Mouse (Mus musculus): ENCODE measurements around the gene Vat1. TPM values are rescaled to one million over a fixed set of nuclear protein-coding genes. Genes with fewer than 3 reads are reported as not detected.

Vat1 gene
- polyA plus RNA-seq, 1 experiment from 2014 or later, result 95.6 TPM

DNA sequence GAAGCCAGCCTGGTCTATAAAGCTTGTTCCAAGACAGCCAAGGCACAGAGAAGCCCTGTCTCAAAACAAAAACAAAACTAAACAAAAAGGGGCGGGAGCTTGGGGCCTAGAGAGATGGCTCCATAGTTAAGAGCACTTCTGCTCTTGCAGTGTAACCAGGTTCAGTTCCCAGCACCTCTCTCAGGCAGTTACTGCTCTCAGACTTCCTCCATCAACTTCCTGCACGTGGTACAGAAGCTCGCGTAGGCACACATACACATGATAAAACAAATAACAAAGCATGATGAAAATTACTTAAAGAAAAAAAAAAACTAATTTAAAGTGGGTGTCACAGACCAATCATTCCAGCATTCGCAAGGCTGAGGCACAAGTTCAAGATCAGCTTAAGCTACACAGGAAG lies 45.9 kb downstream of the Vat1 start:
- Histone ChIP-seq H3K9ac (ENCODE audit: low read depth, low read length) (no peak overlapping the region), H3K27me3 (replicated peaks; ENCODE audit: control insufficient read depth, insufficient read depth, low read length) (no peaks in the 10 kb centered on the region), H3K9me3 (ENCODE audit: control insufficient read depth) (no peaks in the 10 kb centered on the region), H3K4me2 (replicated peaks; ENCODE audit: low read depth) (no peak overlapping the region), H3K4me3 (ENCODE audit: low read depth, low read length) (no peak overlapping the region), H3K4me1 (replicated peaks; ENCODE audit: control insufficient read depth, insufficient read depth, low read length) (no peaks in the 10 kb centered on the region), H3K27ac (ENCODE audit: low read depth, low read length) (no peak overlapping the region), H3K36me3 (ENCODE audit: control insufficient read depth, insufficient read depth) (no peaks in the 10 kb centered on the region)
- no peak for ATAC-seq
- 83% methylated on average over 5 of the region's 5 CpGs for WGBS
- TF ChIP-seq CTCF (IDR thresholded peaks at IDR 0.05; ENCODE audit: low read depth), result no peak

DNA sequence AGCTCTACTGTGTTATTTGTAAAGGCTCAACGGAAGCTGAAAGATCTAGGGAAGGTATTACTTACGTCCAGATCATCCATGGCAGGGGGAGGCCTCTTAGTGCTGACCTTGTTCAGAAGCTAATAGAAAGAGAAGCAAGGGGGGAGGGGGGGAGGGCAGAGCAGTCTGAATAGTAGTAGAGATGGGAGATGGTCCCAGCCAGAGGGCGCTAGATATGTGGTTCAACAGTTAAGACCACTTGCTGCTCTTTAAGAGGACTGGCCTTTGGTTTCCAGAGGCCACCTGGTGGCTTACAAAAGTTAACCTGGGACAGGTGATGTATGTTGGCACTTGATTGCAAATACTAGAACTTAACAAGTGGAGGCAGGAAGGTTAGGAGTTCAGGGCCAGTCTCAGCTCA lies 46.4 kb downstream of the Vat1 start:
- Histone ChIP-seq H3K27me3 (replicated peaks; ENCODE audit: control insufficient read depth, insufficient read depth, low read length) (no peaks in the 10 kb centered on the region), H3K4me1 (replicated peaks; ENCODE audit: control insufficient read depth, insufficient read depth, low read length) (no peaks in the 10 kb centered on the region), H3K27ac (ENCODE audit: low read depth, low read length) (no peak overlapping the region), H3K36me3 (ENCODE audit: control insufficient read depth, insufficient read depth) (no peaks in the 10 kb centered on the region), H3K9ac (ENCODE audit: low read depth, low read length) (no peak overlapping the region), H3K4me3 (ENCODE audit: low read depth, low read length) (no peak overlapping the region), H3K4me2 (replicated peaks; ENCODE audit: low read depth) (no peak overlapping the region), H3K9me3 (ENCODE audit: control insufficient read depth) (no peaks in the 10 kb centered on the region)
- TF ChIP-seq CTCF (IDR thresholded peaks at IDR 0.05; ENCODE audit: low read depth), result peak; percentile 55
- no peak for ATAC-seq
- 43% methylated on average over 3 of the region's 3 CpGs for WGBS

DNA sequence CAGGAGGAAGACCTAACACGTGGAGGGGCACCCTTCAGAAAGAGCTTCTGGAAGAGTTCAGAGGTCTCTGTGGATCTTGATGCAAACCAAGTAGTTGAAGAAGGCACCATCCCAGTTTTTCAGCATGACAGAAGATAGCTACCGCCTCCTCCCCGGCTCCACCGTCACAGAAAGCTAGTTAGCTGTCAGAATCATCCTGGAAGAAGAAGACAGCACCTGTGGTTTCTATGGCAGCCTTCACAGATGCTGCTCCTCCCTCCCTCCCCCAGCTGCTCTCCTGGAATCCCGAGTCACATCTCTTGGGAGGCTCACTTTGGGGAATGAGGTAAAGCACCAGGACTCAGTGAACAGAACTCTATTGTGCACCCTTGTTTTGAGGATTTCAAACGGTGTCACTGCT lies 47.0 kb downstream of the Vat1 start:
- no peak for TF ChIP-seq CTCF (IDR thresholded peaks at IDR 0.05; ENCODE audit: low read depth)
- H3K4me2 ChIP-seq (replicated peaks; ENCODE audit: low read depth), result no peak overlapping the region
- no peak overlapping the region for H3K4me3 ChIP-seq (ENCODE audit: low read depth, low read length)
- H3K4me1 ChIP-seq (replicated peaks; ENCODE audit: control insufficient read depth, insufficient read depth, low read length), result no peaks in the 10 kb centered on the region
- no peaks in the 10 kb centered on the region for H3K27me3 ChIP-seq (replicated peaks; ENCODE audit: control insufficient read depth, insufficient read depth, low read length)
- 64% methylated on average over 6 of the region's 6 CpGs for WGBS
- H3K9me3 ChIP-seq (ENCODE audit: control insufficient read depth), result no peaks in the 10 kb centered on the region
- ATAC-seq, result no peak
- H3K36me3 ChIP-seq (ENCODE audit: control insufficient read depth, insufficient read depth), result no peaks in the 10 kb centered on the region
- no peak overlapping the region for H3K9ac ChIP-seq (ENCODE audit: low read depth, low read length)
- H3K27ac ChIP-seq (ENCODE audit: low read depth, low read length), result no peak overlapping the region

DNA sequence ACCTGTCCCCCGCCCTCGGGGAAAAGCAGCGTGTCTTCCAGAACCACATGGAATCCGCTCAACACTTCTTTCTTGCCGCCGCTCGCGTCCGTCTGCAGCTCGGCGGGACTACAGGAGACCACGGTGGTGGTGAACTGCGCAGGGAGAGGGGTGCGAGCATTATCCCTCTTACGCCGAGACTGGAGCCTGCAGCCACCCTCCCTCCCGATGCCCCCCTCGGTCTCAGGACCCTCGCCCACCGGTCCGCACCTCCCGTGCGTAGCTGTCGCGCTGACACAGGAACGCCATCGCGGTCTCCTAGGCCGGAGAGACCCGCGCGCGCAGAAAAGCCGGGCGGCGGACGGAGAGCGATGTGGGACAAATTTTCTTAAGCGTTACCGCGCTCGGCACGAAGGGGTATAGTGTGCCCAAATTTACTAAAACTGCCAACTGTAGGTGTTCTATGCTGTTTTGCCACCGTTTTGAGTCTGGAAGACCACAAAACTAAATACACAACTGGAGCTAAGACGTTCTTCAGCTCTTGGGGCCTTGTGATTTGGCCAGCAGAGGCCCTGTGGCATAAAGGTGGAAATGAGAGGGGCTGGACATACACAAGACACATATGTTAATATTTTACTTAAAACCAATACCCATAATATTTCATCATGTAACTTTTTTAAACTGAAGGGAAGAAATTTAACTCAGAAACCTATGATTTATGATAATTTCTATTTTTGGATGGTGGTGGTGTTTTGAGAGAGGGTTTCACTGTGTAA lies 48.8 kb downstream of the Vat1 start, which contains the start of gene Aarsd1:
Gene Aarsd1, minus strand, starts transcription at position 515 of the 755 bp plus-strand sequence.
- peak within 1 kb of the TSS; percentile 57; the same call in 1 of the 2 replicates for H3K27ac ChIP-seq (ENCODE audit: low read depth, low read length)
- H3K4me2 ChIP-seq (replicated peaks; ENCODE audit: low read depth), result peak within 1 kb of the TSS; percentile 84
- no peaks in the 10 kb centered on the region for H3K4me1 ChIP-seq (replicated peaks; ENCODE audit: control insufficient read depth, insufficient read depth, low read length)
- WGBS, result under 1% methylated on average over 44 of the region's 45 CpGs
- no peaks in the 10 kb centered on the region for H3K27me3 ChIP-seq (replicated peaks; ENCODE audit: control insufficient read depth, insufficient read depth, low read length)
- no peak for TF ChIP-seq CTCF (IDR thresholded peaks at IDR 0.05; ENCODE audit: low read depth)
- peak within 1 kb of the TSS; percentile 80 for H3K9ac ChIP-seq (ENCODE audit: low read depth, low read length)
- H3K4me3 ChIP-seq (ENCODE audit: low read depth, low read length), result peak within 1 kb of the TSS; percentile 80
- ATAC-seq, result peak; percentile 76
- H3K36me3 ChIP-seq (ENCODE audit: control insufficient read depth, insufficient read depth), result peaks cover 10% of the 10 kb centered on the region; the same call in 1 of the 2 replicates
- H3K9me3 ChIP-seq (ENCODE audit: control insufficient read depth), result no peaks in the 10 kb centered on the region

DNA sequence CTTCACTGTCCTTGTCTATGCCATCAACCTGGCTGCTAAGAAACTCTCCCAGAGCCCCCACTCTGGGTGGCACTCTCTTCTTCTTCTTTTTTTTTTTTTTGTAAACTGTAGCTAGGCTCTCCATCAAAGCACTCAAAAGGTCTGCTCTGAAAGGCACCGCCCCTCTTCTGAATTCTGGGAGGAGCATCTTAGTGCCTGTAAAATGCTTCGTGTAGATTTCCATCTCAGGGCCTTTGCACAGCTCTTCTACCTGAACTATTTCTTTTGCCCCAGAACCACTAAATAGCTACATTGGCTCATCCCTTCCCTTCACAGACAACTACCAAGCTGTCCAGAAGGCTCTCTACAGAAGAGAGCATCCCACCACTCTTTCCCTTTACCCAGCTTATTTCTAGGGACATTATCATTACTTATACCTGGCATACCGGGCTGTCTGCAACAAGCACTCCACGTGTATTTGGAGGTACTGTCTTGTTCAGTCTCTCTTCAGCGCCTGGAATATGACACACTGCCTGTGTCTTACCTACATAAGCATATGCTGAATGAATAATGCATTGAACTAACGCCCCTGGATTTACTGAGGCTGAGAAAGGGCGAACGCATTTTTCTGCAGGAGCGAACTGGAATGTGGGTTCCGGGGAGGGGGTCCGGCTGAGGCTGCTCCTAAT lies 49.5 kb downstream of the Vat1 start:
- peak overlapping the region; percentile 80 for H3K9ac ChIP-seq (ENCODE audit: low read depth, low read length)
- no peaks in the 10 kb centered on the region for H3K9me3 ChIP-seq (ENCODE audit: control insufficient read depth)
- peak overlapping the region; percentile 80 for H3K4me3 ChIP-seq (ENCODE audit: low read depth, low read length)
- no peaks in the 10 kb centered on the region for H3K27me3 ChIP-seq (replicated peaks; ENCODE audit: control insufficient read depth, insufficient read depth, low read length)
- peaks cover 17% of the 10 kb centered on the region; the same call in 1 of the 2 replicates for H3K36me3 ChIP-seq (ENCODE audit: control insufficient read depth, insufficient read depth)
- peak overlapping the region; percentile 57; the same call in 1 of the 2 replicates for H3K27ac ChIP-seq (ENCODE audit: low read depth, low read length)
- WGBS, result under 1% methylated on average over 11 of the region's 11 CpGs
- no peaks in the 10 kb centered on the region for H3K4me1 ChIP-seq (replicated peaks; ENCODE audit: control insufficient read depth, insufficient read depth, low read length)
- TF ChIP-seq CTCF (IDR thresholded peaks at IDR 0.05; ENCODE audit: low read depth), result no peak
- ATAC-seq, result no peak
- peak overlapping the region; percentile 84 for H3K4me2 ChIP-seq (replicated peaks; ENCODE audit: low read depth)

DNA sequence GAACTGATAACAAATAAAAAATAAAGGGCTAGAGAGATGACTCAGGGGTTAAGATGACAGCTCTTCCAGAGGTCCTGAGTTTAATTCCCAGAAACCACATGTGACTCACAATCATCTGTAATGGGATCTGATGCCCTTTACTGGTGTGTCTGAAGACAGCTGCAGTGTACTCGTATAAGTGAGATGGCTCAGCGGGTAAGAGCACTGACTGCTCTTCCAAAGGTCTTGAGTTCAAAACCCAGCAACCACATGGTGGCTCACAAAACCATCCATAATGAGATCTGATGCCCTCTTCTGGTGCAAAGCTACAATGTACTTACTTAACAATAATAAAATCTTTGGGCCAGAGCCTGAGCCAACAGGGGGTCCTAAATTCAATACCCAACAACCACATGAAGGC lies 50.7 kb downstream of the Vat1 start:
- Histone ChIP-seq H3K27me3 (replicated peaks; ENCODE audit: control insufficient read depth, insufficient read depth, low read length) (no peaks in the 10 kb centered on the region), H3K9me3 (ENCODE audit: control insufficient read depth) (no peaks in the 10 kb centered on the region), H3K4me1 (replicated peaks; ENCODE audit: control insufficient read depth, insufficient read depth, low read length) (no peaks in the 10 kb centered on the region), H3K9ac (ENCODE audit: low read depth, low read length) (no peak overlapping the region), H3K36me3 (ENCODE audit: control insufficient read depth, insufficient read depth) (peaks cover 29% of the 10 kb centered on the region), H3K4me3 (ENCODE audit: low read depth, low read length) (no peak overlapping the region), H3K4me2 (replicated peaks; ENCODE audit: low read depth) (no peak overlapping the region), H3K27ac (ENCODE audit: low read depth, low read length) (no peak overlapping the region)
- peak; percentile 33; the same call in 1 of the 2 replicates for TF ChIP-seq CTCF (IDR thresholded peaks at IDR 0.05; ENCODE audit: low read depth)
- no peak for ATAC-seq
- 76% methylated on average over 2 of the region's 2 CpGs for WGBS

Small RNAs within 50 kb of the gene (microRNA-seq; reads per million reads assigned to microRNA genes)
- gene Mir6929, result not detected

Other genes with a start within 250 kb of the Vat1 start
- gene Ezh1, start 239.8 kb downstream of the Vat1 start, polyA plus RNA-seq (2015; fragmentation: Nextera tagmentation; extraction: Ambion mirVana), result 9.8 and 10.8 TPM in 2 replicates
- gene Ramp2, start 220.2 kb downstream of the Vat1 start, polyA plus RNA-seq (2015; fragmentation: Nextera tagmentation; extraction: Ambion mirVana), result 67.7 and 74.7 TPM in 2 replicates
- 148 and 157 TPM in 2 replicates for gene Vps25, start 212.5 kb downstream of the Vat1 start, polyA plus RNA-seq (2015; fragmentation: Nextera tagmentation; extraction: Ambion mirVana)
- 4.6 and 4.7 TPM in 2 replicates for gene Wnk4, start 205.7 kb downstream of the Vat1 start, polyA plus RNA-seq (2015; fragmentation: Nextera tagmentation; extraction: Ambion mirVana)
- 0.26 and 0.47 TPM in 2 replicates for gene Cntd1, start 187.2 kb downstream of the Vat1 start, polyA plus RNA-seq (2015; fragmentation: Nextera tagmentation; extraction: Ambion mirVana)
- gene Coa3, start 187.1 kb downstream of the Vat1 start, polyA plus RNA-seq (2015; fragmentation: Nextera tagmentation; extraction: Ambion mirVana), result 255 and 276 TPM in 2 replicates
- gene Becn1, start 163.9 kb downstream of the Vat1 start, polyA plus RNA-seq (2015; fragmentation: Nextera tagmentation; extraction: Ambion mirVana), result 117 and 124 TPM in 2 replicates
- gene Psme3, start 150.0 kb downstream of the Vat1 start, polyA plus RNA-seq (2015; fragmentation: Nextera tagmentation; extraction: Ambion mirVana), result 59.5 and 60.2 TPM in 2 replicates
- gene Aoc2, start 141.2 kb downstream of the Vat1 start, polyA plus RNA-seq (2015; fragmentation: Nextera tagmentation; extraction: Ambion mirVana), result 0.34 and 0.41 TPM in 2 replicates
- gene Aoc3, start 135.6 kb downstream of the Vat1 start, polyA plus RNA-seq (2015; fragmentation: Nextera tagmentation; extraction: Ambion mirVana), result 3.7 and 4.4 TPM in 2 replicates
- gene G6pc, start 98.7 kb downstream of the Vat1 start, polyA plus RNA-seq (2015; fragmentation: Nextera tagmentation; extraction: Ambion mirVana), result 54.3 and 63.3 TPM in 2 replicates
- 27.0 and 28.9 TPM in 2 replicates for gene Aarsd1, start 48.6 kb downstream of the Vat1 start, polyA plus RNA-seq (2015; fragmentation: Nextera tagmentation; extraction: Ambion mirVana)
- 2.2 and 2.9 TPM in 2 replicates for gene Gm27029, start 41.4 kb downstream of the Vat1 start, polyA plus RNA-seq (2015; fragmentation: Nextera tagmentation; extraction: Ambion mirVana)
- 12.0 and 13.1 TPM in 2 replicates for gene Rundc1, start 41.1 kb downstream of the Vat1 start, polyA plus RNA-seq (2015; fragmentation: Nextera tagmentation; extraction: Ambion mirVana)
- gene Ptges3l, start 40.9 kb downstream of the Vat1 start, polyA plus RNA-seq (2015; fragmentation: Nextera tagmentation; extraction: Ambion mirVana), result 7.0 and 7.8 TPM in 2 replicates
- gene Rpl27, start 23.9 kb downstream of the Vat1 start, polyA plus RNA-seq (2015; fragmentation: Nextera tagmentation; extraction: Ambion mirVana), result 240 and 241 TPM in 2 replicates
- 100 and 102 TPM in 2 replicates for gene Ifi35, start 17.8 kb downstream of the Vat1 start, polyA plus RNA-seq (2015; fragmentation: Nextera tagmentation; extraction: Ambion mirVana)
- 27.8 and 31.9 TPM in 2 replicates for gene Rnd2, start 1.2 kb downstream of the Vat1 start, polyA plus RNA-seq (2015; fragmentation: Nextera tagmentation; extraction: Ambion mirVana)
- gene Brca1, start 85.7 kb upstream of the Vat1 start, polyA plus RNA-seq (2015; fragmentation: Nextera tagmentation; extraction: Ambion mirVana), result 2.3 and 3.3 TPM in 2 replicates
- gene Nbr1, start 85.9 kb upstream of the Vat1 start, polyA plus RNA-seq (2015; fragmentation: Nextera tagmentation; extraction: Ambion mirVana), result 44.5 and 54.1 TPM in 2 replicates
- gene Tmem106a, start 116.0 kb upstream of the Vat1 start, polyA plus RNA-seq (2015; fragmentation: Nextera tagmentation; extraction: Ambion mirVana), result 122 and 130 TPM in 2 replicates
- 0.27 and 0.37 TPM in 2 replicates for gene Gm11634, start 133.0 kb upstream of the Vat1 start, polyA plus RNA-seq (2015; fragmentation: Nextera tagmentation; extraction: Ambion mirVana)
- gene Rdm1, start 161.0 kb upstream of the Vat1 start, polyA plus RNA-seq (2015; fragmentation: Nextera tagmentation; extraction: Ambion mirVana), result 13.3 and 15.3 TPM in 2 replicates
- 6.3 and 7.8 TPM in 2 replicates for gene Arl4d, start 199.3 kb upstream of the Vat1 start, polyA plus RNA-seq (2015; fragmentation: Nextera tagmentation; extraction: Ambion mirVana)